Mouse (Mus musculus) lung, adult 2 months (tissue): ENCODE results near the gene Dpf1.

Source experiments
- CTCF ChIP-seq: fragments of 200-500 bp; IDR thresholded peaks from 2 replicates; pipeline ENCODE4 v1.5.1; 2011; ENCODE audit warnings: mild to moderate bottlenecking, low read length, control low read depth; ENCODE audit not compliant: insufficient read depth
- POLR2A ChIP-seq: fragments of 200-500 bp; IDR thresholded peaks from 2 replicates; pipeline ENCODE4 v1.6.1; 2011; ENCODE audit warnings: low read depth, mild to moderate bottlenecking, control low read depth, low read length, borderline replicate concordance; ENCODE audit errors: extremely low read depth

DNA sequence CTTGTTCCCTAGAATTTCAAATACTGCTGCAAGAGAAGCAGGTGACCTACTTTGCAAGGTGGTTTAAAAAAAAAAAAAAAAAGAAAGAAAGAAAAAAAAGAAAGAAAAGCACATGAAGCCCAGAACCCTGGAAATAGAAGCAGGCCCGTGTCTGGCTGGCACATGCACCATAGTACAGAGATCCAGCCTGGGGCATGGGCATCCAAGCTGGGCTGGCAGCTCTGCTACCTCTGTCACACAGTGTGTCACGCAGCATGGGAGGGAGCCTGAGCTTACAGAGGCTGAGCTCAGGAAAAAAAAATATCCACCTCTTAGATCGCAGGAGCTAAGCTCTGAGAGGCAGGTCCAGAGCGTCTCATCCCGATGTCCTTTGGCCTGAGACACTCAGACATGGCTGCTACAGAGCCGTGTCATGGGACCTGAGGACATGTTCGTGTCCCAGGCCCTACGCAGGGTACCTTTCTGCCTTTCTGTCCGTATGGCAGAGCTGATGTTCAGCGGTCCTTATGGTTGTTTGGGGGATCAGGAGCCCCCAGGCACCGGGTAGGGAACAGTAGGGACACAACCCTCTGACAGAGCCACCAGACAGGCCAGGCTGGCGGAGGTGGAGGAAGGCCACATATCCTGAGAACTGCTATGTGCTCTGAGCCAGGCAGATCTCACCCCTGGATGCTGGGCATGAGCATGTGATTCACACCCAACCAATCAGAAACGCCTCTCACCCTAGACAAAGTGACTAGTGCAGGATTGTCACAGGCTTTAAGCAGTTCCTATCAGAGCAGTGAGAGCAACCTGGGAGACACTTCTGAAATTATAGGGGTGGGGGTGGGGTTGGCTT, 63.6 kb downstream of the Dpf1 start:
- no peak for TF ChIP-seq CTCF
- no peak for TF ChIP-seq POLR2A
